Mouse (Mus musculus): ENCODE measurements around the gene Cd72. TPM values are rescaled to one million over a fixed set of nuclear protein-coding genes. Genes with fewer than 3 reads are reported as not detected.
A peak's percentile ranks its signal among the peaks of the same experiment; 100 is the strongest.

The Cd72 gene
- polyA plus RNA-seq (2015; fragmentation: Nextera tagmentation; extraction: Ambion mirVana), result 0.94 and 1.4 TPM in 2 replicates

DNA sequence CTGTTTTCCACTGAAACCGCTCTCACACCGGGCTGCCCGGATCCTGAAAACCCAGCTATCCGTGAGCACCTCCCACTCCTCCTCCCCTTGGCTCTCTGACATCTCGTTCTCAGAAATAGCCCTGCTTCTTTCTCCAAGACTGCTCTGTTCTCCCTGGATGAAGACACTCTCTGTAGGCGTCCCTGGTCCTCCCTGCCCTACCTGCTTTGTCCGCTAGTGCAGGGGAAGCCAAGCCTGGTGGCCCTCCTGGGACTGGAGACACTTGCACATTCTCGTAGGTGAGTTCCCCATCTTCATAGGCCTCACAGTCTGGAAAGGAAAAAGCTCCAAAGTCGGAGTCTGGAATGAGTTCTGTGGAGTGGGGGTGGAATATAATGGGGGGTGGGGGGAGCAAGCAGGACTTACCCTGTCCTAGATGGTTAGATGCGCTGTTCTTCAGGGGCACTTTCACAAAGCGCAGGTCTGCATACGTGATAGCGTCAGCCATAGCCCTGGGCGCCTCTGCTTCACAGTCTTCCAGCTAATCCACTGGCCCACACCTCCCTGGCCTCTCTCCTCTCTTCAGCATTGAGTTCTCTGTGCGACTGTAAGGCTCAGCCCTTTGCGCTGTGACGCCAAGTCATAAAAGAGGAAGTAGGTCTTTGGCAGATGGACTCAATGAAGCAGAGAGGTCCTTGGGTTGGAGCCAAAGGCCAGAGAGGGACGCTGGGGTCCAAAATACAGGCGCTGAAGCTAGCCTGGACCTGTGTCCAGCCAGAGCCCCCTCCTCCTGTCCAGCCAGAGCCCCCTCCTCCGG is at the start of gene Cd72:
TSS of gene Cd72 (minus strand) at position 588 of the 796 bp plus-strand sequence.
- 18% methylated on average over 20 of the region's 20 CpGs for WGBS (ENCODE audit: insufficient replicate concordance)
- Histone ChIP-seq H3K36me3 (replicated peaks) (no peaks in the 10 kb centered on the region), H3K27me3 (peaks cover 54% of the 10 kb centered on the region), H3K27ac (replicated peaks) (no peak within 1 kb of the TSS), H3K9ac (no peak within 1 kb of the TSS), H3K4me2 (peak within 1 kb of the TSS; percentile 30), H3K9me3 (replicated peaks) (no peaks in the 10 kb centered on the region), H3K4me3 (replicated peaks) (no peak within 1 kb of the TSS), H3K4me1 (replicated peaks) (no peaks in the 10 kb centered on the region; the same call in 1 of the 2 replicates)
- ATAC-seq (ENCODE audit: insufficient read depth), result no peak

- no peak for ATAC-seq (ENCODE audit: insufficient read depth)
- Histone ChIP-seq H3K9ac (no peak overlapping the region), H3K36me3 (replicated peaks) (no peaks in the 10 kb centered on the region), H3K27ac (replicated peaks) (no peak overlapping the region), H3K9me3 (replicated peaks) (no peaks in the 10 kb centered on the region), H3K4me2 (no peak overlapping the region), H3K4me1 (replicated peaks) (peaks cover 33% of the 10 kb centered on the region), H3K4me3 (replicated peaks) (no peak overlapping the region), H3K27me3 (peaks cover 20% of the 10 kb centered on the region)
- WGBS (ENCODE audit: insufficient replicate concordance), result 67% methylated on average over 6 of the region's 6 CpGs
Observed at GRCm38 (mm10) chr4:43503506-43503905, 49.1 kb upstream of the Cd72 start.

DNA sequence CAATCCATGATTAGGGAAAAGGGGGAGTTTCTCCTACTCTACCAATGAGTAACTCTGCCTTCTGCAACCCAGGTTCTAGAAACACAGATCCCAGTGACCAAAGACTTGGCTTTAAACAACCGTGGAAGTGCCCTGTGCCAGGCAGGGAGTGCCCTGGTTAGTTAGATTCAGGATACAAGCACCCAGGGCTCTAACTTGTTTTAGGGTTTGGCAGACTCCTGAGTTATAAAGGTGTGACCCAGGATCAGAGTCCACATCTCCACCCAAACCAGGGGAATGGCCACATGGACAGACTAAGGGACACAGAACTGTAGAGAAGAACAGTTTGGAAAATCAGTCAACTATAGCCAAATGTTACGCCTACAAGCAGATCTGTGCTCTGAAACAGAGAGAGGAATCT is 48.6 kb upstream of the Cd72 start:
- 64% methylated on average over 2 of the region's 2 CpGs for WGBS (ENCODE audit: insufficient replicate concordance)
- no peak for ATAC-seq (ENCODE audit: insufficient read depth)
- Histone ChIP-seq H3K9ac (no peak overlapping the region), H3K4me2 (no peak overlapping the region), H3K27ac (replicated peaks) (no peak overlapping the region), H3K4me3 (replicated peaks) (no peak overlapping the region), H3K4me1 (replicated peaks) (peaks cover 33% of the 10 kb centered on the region), H3K36me3 (replicated peaks) (no peaks in the 10 kb centered on the region), H3K9me3 (replicated peaks) (no peaks in the 10 kb centered on the region), H3K27me3 (peaks cover 17% of the 10 kb centered on the region)

DNA sequence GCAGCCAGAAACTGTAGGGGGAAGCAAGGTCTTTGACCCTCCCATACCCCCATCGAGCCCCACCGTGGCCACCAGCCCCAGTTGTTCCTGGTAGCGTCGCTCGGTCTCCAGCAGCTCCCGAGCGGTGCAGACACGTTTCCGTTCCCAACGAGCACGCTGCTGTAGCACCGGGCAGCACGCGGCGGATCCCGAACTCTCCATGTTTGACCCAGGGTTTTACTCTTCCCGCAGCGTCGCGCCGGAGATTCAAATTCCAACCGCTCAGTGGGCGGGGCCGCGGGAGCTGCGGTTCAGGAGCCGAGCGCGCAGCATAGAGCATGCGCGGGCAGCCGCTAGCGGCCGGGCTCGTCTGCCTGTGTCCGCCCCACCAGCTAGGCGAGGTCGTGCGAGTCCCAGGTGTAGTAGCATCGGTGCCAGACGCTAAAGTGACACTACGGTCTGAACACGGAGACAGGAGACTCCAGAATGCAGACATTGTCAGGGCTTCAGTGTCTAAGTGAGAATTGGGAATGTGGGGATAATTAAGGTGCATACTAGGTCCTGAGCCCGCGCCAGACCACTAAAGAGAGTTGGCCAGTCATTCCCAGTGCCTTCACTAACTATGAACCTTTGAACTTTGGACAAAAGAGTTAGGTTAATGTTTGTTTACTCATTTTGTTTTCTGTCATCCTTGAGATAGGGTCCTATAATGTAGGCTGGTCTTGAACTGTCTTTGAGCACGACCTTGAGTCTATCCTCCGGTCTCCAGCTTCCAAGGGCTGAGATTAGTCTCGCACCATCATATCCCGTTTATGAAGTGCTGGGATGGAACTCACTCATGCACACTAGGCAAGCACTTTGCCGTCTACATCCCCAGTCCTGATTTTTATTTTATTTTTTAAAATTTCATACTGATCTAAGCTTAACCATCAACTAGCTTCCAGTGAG is 45.2 kb upstream of the Cd72 start, which contains the start of gene Arhgef39:
TSS of gene Arhgef39 (minus strand) at position 289 of the 927 bp plus-strand sequence.
- H3K9me3 ChIP-seq (replicated peaks), result no peaks in the 10 kb centered on the region
- peaks cover 60% of the 10 kb centered on the region for H3K4me1 ChIP-seq (replicated peaks)
- H3K9ac ChIP-seq, result peak within 1 kb of the TSS; percentile 93
- peak within 1 kb of the TSS; percentile 86 for H3K4me2 ChIP-seq
- H3K27ac ChIP-seq (replicated peaks), result peak within 1 kb of the TSS; percentile 79
- H3K36me3 ChIP-seq (replicated peaks), result peaks cover 28% of the 10 kb centered on the region
- ATAC-seq (ENCODE audit: insufficient read depth), result peak; percentile 85
- peak within 1 kb of the TSS; percentile 87 for H3K4me3 ChIP-seq (replicated peaks)
- no peaks in the 10 kb centered on the region; the same call in 1 of the 2 replicates for H3K27me3 ChIP-seq
- WGBS (ENCODE audit: insufficient replicate concordance), result 7% methylated on average over 50 of the region's 50 CpGs

- no peaks in the 10 kb centered on the region; the same call in 1 of the 2 replicates for H3K27me3 ChIP-seq
- H3K36me3 ChIP-seq (replicated peaks), result peaks cover 28% of the 10 kb centered on the region
- peak overlapping the region; percentile 86 for H3K4me2 ChIP-seq
- WGBS (ENCODE audit: insufficient replicate concordance), result 4% methylated on average over 8 of the region's 8 CpGs
- peak overlapping the region; percentile 79 for H3K27ac ChIP-seq (replicated peaks)
- no peaks in the 10 kb centered on the region for H3K9me3 ChIP-seq (replicated peaks)
- H3K9ac ChIP-seq, result peak overlapping the region; percentile 93
- peak; percentile 71 for ATAC-seq (ENCODE audit: insufficient read depth)
- peak overlapping the region; percentile 87 for H3K4me3 ChIP-seq (replicated peaks)
- H3K4me1 ChIP-seq (replicated peaks), result peaks cover 60% of the 10 kb centered on the region
Observed at GRCm38 (mm10) chr4:43498983-43499382, 44.6 kb upstream of the Cd72 start.

DNA sequence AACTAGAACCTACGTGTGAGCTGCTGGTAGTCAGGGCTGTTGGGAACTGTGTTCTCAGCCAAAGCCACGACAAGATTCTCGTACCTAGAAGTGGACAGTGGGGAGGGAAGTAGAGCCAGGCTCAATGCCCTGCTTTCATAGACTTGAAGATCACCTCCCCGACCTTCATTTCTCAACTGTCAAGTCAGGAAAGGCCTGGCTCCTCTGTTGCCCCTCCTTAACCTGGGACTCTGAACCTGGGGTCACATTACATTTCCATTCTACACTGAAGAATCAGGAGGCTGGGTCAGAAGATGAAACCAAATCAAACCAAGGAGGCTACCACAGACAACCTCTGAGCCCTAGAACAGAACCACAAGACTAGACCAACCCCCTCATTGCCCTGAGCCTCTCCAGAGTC is 43.5 kb upstream of the Cd72 start:
- no peak for ATAC-seq (ENCODE audit: insufficient read depth)
- H3K4me2 ChIP-seq, result peak overlapping the region; percentile 86
- 56% methylated on average over 4 of the region's 4 CpGs for WGBS (ENCODE audit: insufficient replicate concordance)

GRCm38 (mm10) chr4:43497405-43497804 is 43.0 kb upstream of the Cd72 start:
- H3K9me3 ChIP-seq (replicated peaks), result no peaks in the 10 kb centered on the region
- no peak for ATAC-seq (ENCODE audit: insufficient read depth)
- H3K36me3 ChIP-seq (replicated peaks), result peaks cover 28% of the 10 kb centered on the region
- H3K27me3 ChIP-seq, result no peaks in the 10 kb centered on the region; the same call in 1 of the 2 replicates
- H3K9ac ChIP-seq, result peak overlapping the region; percentile 93; the same call in 1 of the 2 replicates
- 91% methylated on average over 8 of the region's 8 CpGs for WGBS (ENCODE audit: insufficient replicate concordance)
- H3K4me3 ChIP-seq (replicated peaks), result peak overlapping the region; percentile 87
- H3K4me1 ChIP-seq (replicated peaks), result peaks cover 69% of the 10 kb centered on the region
- H3K4me2 ChIP-seq, result peak overlapping the region; percentile 86
- no peak overlapping the region for H3K27ac ChIP-seq (replicated peaks)

More for the DNA sequence above, 43.5 kb upstream of the Cd72 start:
- 0 out of 2 replicates have a peak overlapping the region, but pooled peaks have one; percentile 79 for H3K27ac ChIP-seq (replicated peaks)
- H3K9ac ChIP-seq, result peak overlapping the region; percentile 93
- H3K4me1 ChIP-seq (replicated peaks), result peaks cover 66% of the 10 kb centered on the region
- H3K36me3 ChIP-seq (replicated peaks), result peaks cover 28% of the 10 kb centered on the region
- H3K4me3 ChIP-seq (replicated peaks), result peak overlapping the region; percentile 87
- no peaks in the 10 kb centered on the region for H3K9me3 ChIP-seq (replicated peaks)
- H3K27me3 ChIP-seq, result no peaks in the 10 kb centered on the region; the same call in 1 of the 2 replicates

DNA sequence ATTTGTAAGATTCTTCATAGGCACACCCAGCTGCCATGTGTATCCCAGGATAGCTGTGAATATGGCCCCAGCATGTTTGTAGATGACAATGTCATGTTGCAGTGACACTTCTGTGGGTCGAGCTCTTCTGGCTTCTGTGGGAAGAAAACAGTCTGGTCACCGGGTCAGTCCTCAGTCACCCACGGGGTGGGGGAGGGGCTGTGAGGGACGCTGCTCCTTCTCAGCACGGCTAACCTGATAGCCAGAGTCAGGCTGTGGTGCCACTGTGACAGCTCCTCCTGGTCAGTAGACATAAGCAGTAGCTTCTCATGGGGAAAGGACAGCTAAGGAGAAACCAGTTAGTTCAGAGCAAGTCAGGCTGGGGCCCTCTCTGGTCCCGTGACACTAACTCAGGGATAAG is 42.2 kb upstream of the Cd72 start:
- ATAC-seq (ENCODE audit: insufficient read depth), result no peak
- no peaks in the 10 kb centered on the region; the same call in 1 of the 2 replicates for H3K27me3 ChIP-seq

GRCm38 (mm10) chr4:43493846-43494240 is 39.4 kb upstream of the Cd72 start:
- no peaks in the 10 kb centered on the region for H3K9me3 ChIP-seq (replicated peaks)
- WGBS (ENCODE audit: insufficient replicate concordance), result under 1% methylated on average over 9 of the region's 9 CpGs
- peaks cover 28% of the 10 kb centered on the region for H3K36me3 ChIP-seq (replicated peaks)
- H3K4me3 ChIP-seq (replicated peaks), result peak overlapping the region; percentile 82
- no peak for ATAC-seq (ENCODE audit: insufficient read depth)
- H3K9ac ChIP-seq, result peak overlapping the region; percentile 85
- H3K27me3 ChIP-seq, result no peaks in the 10 kb centered on the region
- peak overlapping the region; percentile 89 for H3K4me2 ChIP-seq
- peak overlapping the region; percentile 87 for H3K27ac ChIP-seq (replicated peaks)
- H3K4me1 ChIP-seq (replicated peaks), result peaks cover 75% of the 10 kb centered on the region

More for the DNA sequence above, 42.2 kb upstream of the Cd72 start:
- no peak overlapping the region for H3K4me3 ChIP-seq (replicated peaks)
- H3K4me1 ChIP-seq (replicated peaks), result peaks cover 75% of the 10 kb centered on the region
- no peaks in the 10 kb centered on the region for H3K9me3 ChIP-seq (replicated peaks)
- peaks cover 28% of the 10 kb centered on the region for H3K36me3 ChIP-seq (replicated peaks)
- 70% methylated on average over 6 of the region's 6 CpGs for WGBS (ENCODE audit: insufficient replicate concordance)
- no peak overlapping the region for H3K4me2 ChIP-seq
- H3K9ac ChIP-seq, result no peak overlapping the region
- no peak overlapping the region for H3K27ac ChIP-seq (replicated peaks)

DNA sequence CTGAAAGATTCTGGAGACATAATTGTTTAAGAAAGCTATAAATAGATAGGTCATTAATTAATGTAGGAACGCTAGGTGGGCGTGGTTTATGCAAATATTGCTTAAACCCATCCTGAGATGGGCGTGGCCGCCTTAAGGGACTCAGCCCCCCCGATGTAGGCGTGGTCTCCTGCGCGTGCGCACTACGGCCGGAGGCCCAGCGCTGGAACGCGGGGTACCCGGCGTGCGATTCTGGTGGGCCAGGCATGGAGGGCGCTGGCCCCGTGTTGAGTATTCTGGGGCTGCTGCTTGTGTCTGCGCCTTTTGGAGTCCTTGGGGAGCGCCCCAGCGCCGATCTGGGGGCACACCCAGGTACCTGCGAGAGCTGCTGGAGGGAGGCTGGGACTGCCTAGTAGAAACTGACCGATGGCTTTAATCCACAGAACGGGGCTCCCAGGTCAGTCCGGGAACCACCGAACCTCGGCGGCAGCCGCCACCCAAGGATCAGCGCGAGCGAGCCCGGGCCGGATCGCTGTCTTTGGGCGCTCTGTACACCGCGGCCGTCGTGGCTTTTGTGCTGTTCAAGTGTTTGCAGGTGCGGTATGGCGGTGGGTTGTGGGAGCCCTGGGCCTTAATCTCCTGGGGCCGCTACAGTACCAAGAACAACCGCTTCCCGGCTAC is 38.9 kb upstream of the Cd72 start:
- Histone ChIP-seq H3K27ac (replicated peaks) (peak overlapping the region; percentile 87), H3K4me2 (peak overlapping the region; percentile 89), H3K9ac (peak overlapping the region; percentile 85), H3K9me3 (replicated peaks) (no peaks in the 10 kb centered on the region), H3K27me3 (no peaks in the 10 kb centered on the region), H3K4me3 (replicated peaks) (peak overlapping the region; percentile 82), H3K36me3 (replicated peaks) (peaks cover 28% of the 10 kb centered on the region), H3K4me1 (replicated peaks) (peaks cover 70% of the 10 kb centered on the region)
- under 1% methylated on average over 47 of the region's 47 CpGs for WGBS (ENCODE audit: insufficient replicate concordance)
- ATAC-seq (ENCODE audit: insufficient read depth), result peak; percentile 82

Data from liver, embryonic 15.5 days (tissue).